Mouse (Mus musculus) embryonic facial prominence, embryonic 13.5 days (tissue): ENCODE data around the gene En1. TPM values are rescaled to one million over a fixed set of nuclear protein-coding genes. Genes with fewer than 3 reads are reported as not detected.

Experiments
- ATAC-seq: fragments of 200-750 bp; cut with Nextera tagmentation; 2 replicates; pipeline ENCODE4 v1.8.0; 2017; ENCODE audit warnings: low read depth; ENCODE audit not compliant: insufficient number of reproducible peaks, insufficient read depth, low FRiP score, low TSS enrichment
- H3K27ac ChIP-seq: fragments of 300-500 bp; sonication (generic); 2 replicates; pipeline ENCODE4 v1.5.1; 2015; ENCODE audit warnings: moderate library complexity, mild to moderate bottlenecking, inconsistent platforms
- H3K27me3 ChIP-seq: fragments of 300-500 bp; sonication (generic); 2 replicates; pipeline ENCODE4 v1.6.1; 2015; ENCODE audit warnings: mild to moderate bottlenecking, inconsistent platforms
- H3K36me3 ChIP-seq: fragments of 300-500 bp; sonication (generic); 2 replicates; pipeline ENCODE4 v1.6.1; 2015; ENCODE audit warnings: mild to moderate bottlenecking, inconsistent platforms
- H3K4me1 ChIP-seq: fragments of 300-500 bp; sonication (generic); 2 replicates; pipeline ENCODE4 v1.6.1; 2015; ENCODE audit warnings: inconsistent platforms
- H3K4me2 ChIP-seq: fragments of 300-500 bp; sonication (generic); 2 replicates; pipeline ENCODE4 v1.6.1; 2015; ENCODE audit warnings: moderate library complexity, mild to moderate bottlenecking, inconsistent platforms
- H3K4me3 ChIP-seq: fragments of 300-500 bp; sonication (generic); 2 replicates; pipeline ENCODE4 v1.5.1; 2015; ENCODE audit warnings: mild to moderate bottlenecking, inconsistent platforms
- H3K9ac ChIP-seq: fragments of 300-500 bp; sonication (generic); 2 replicates; pipeline ENCODE4 v1.6.1; 2015; ENCODE audit warnings: mild to moderate bottlenecking, inconsistent platforms
- H3K9me3 ChIP-seq: fragments of 300-500 bp; sonication (generic); 2 replicates; pipeline ENCODE4 v1.6.1; 2016; ENCODE audit warnings: inconsistent platforms
- WGBS: fragments of 180-500 bp; shearing (Covaris S2); methylation state at CpG from one replicate; pipeline ENCODE4 v1.1.7; 2015; ENCODE audit warnings: mixed read lengths; 5-methylcytosine and 5-hydroxymethylcytosine counted together
- polyA plus RNA-seq: library from polyadenylated mRNA; unstranded; fragments of >200 nt; fragmentation: Nextera tagmentation; extraction: Ambion mirVana; gene quantifications from 2 replicates; pipeline ENCODE4 v1.2.1, GENCODE M21; 2015

Gene En1
- polyA plus RNA-seq, 1 experiment from 2014 or later = 2.7 TPM

- Histone ChIP-seq H3K36me3 (no peaks in the 10 kb centered on the region), H3K4me1 (peaks cover 15% of the 10 kb centered on the region; the same call in 1 of the 2 replicates), H3K4me3 (no peak overlapping the region), H3K9me3 (no peaks in the 10 kb centered on the region), H3K9ac (no peak overlapping the region), H3K27me3 (peaks cover 100% of the 10 kb centered on the region), H3K4me2 (no peak overlapping the region), H3K27ac (no peak overlapping the region)
- ATAC-seq = no peak
- 4% methylated on average over 32 of the region's 32 CpGs for WGBS
Observed at GRCm38 (mm10) chr1:120613461-120614306, 11.5 kb downstream of the En1 start.

- 4% methylated on average over 30 of the region's 30 CpGs for WGBS
- Histone ChIP-seq H3K4me3 (no peak overlapping the region), H3K4me2 (no peak overlapping the region; the same call in 1 of the 2 replicates), H3K9ac (no peak overlapping the region), H3K9me3 (no peaks in the 10 kb centered on the region), H3K36me3 (no peaks in the 10 kb centered on the region), H3K27ac (no peak overlapping the region), H3K4me1 (peaks cover 15% of the 10 kb centered on the region; the same call in 1 of the 2 replicates), H3K27me3 (peaks cover 99% of the 10 kb centered on the region)
- ATAC-seq = no peak
Observed at GRCm38 (mm10) chr1:120614307-120615100, 12.3 kb downstream of the En1 start.

GRCm38 (mm10) chr1:120615521-120615920 is 13.3 kb downstream of the En1 start:
- peaks cover 15% of the 10 kb centered on the region; the same call in 1 of the 2 replicates for H3K4me1 ChIP-seq
- 0% methylated on average over 4 of the region's 4 CpGs for WGBS
- peaks cover 99% of the 10 kb centered on the region for H3K27me3 ChIP-seq
- no peak overlapping the region for H3K4me3 ChIP-seq
- H3K27ac ChIP-seq = no peak overlapping the region
- no peak for ATAC-seq
- no peaks in the 10 kb centered on the region for H3K36me3 ChIP-seq
- H3K9ac ChIP-seq = no peak overlapping the region
- H3K9me3 ChIP-seq = no peaks in the 10 kb centered on the region
- H3K4me2 ChIP-seq = no peak overlapping the region

GRCm38 (mm10) chr1:120615927-120616326 is 13.7 kb downstream of the En1 start:
- no peak for ATAC-seq
- Histone ChIP-seq H3K9me3 (no peaks in the 10 kb centered on the region), H3K4me3 (no peak overlapping the region), H3K9ac (no peak overlapping the region), H3K4me1 (peaks cover 15% of the 10 kb centered on the region; the same call in 1 of the 2 replicates), H3K27ac (no peak overlapping the region), H3K27me3 (peaks cover 97% of the 10 kb centered on the region), H3K4me2 (no peak overlapping the region), H3K36me3 (no peaks in the 10 kb centered on the region)
- 3% methylated on average over 9 of the region's 9 CpGs for WGBS

- no peaks in the 10 kb centered on the region for H3K9me3 ChIP-seq
- H3K9ac ChIP-seq = no peak overlapping the region
- no peak overlapping the region for H3K4me2 ChIP-seq
- no peak overlapping the region for H3K4me3 ChIP-seq
- H3K27me3 ChIP-seq = peaks cover 86% of the 10 kb centered on the region
- no peak for ATAC-seq
- H3K36me3 ChIP-seq = no peaks in the 10 kb centered on the region
- 48% methylated on average over 5 of the region's 5 CpGs for WGBS
- no peak overlapping the region for H3K27ac ChIP-seq
- no peaks in the 10 kb centered on the region for H3K4me1 ChIP-seq
Observed at GRCm38 (mm10) chr1:120621383-120621782, 19.2 kb downstream of the En1 start.

GRCm38 (mm10) chr1:120626930-120627621 is 24.9 kb downstream of the En1 start:
- Histone ChIP-seq H3K36me3 (no peaks in the 10 kb centered on the region), H3K27ac (no peak overlapping the region), H3K9ac (no peak overlapping the region), H3K27me3 (peaks cover 52% of the 10 kb centered on the region), H3K4me2 (no peak overlapping the region), H3K4me3 (no peak overlapping the region), H3K9me3 (no peaks in the 10 kb centered on the region), H3K4me1 (0 out of 2 replicates have a peak, but pooled peaks cover 3% of the 10 kb centered on the region)
- WGBS = 46% methylated on average over 11 of the region's 11 CpGs
- ATAC-seq = no peak

GRCm38 (mm10) chr1:120627622-120628001 is 25.4 kb downstream of the En1 start:
- H3K4me3 ChIP-seq = no peak overlapping the region

GRCm38 (mm10) chr1:120628821-120629220 is 26.6 kb downstream of the En1 start:
- H3K36me3 ChIP-seq = no peaks in the 10 kb centered on the region
- ATAC-seq = no peak
- H3K27ac ChIP-seq = no peak overlapping the region
- H3K4me1 ChIP-seq = 0 out of 2 replicates have a peak, but pooled peaks cover 3% of the 10 kb centered on the region
- H3K9me3 ChIP-seq = no peaks in the 10 kb centered on the region
- H3K9ac ChIP-seq = no peak overlapping the region
- H3K4me2 ChIP-seq = no peak overlapping the region
- WGBS = 55% methylated on average over 9 of the region's 9 CpGs
- no peak overlapping the region for H3K4me3 ChIP-seq
- H3K27me3 ChIP-seq = peaks cover 41% of the 10 kb centered on the region

More at GRCm38 (mm10) chr1:120627622-120628001, 25.4 kb downstream of the En1 start:
- no peak overlapping the region for H3K27ac ChIP-seq
- H3K9me3 ChIP-seq = no peaks in the 10 kb centered on the region
- 0 out of 2 replicates have a peak, but pooled peaks cover 3% of the 10 kb centered on the region for H3K4me1 ChIP-seq
- peaks cover 47% of the 10 kb centered on the region for H3K27me3 ChIP-seq
- H3K36me3 ChIP-seq = no peaks in the 10 kb centered on the region
- no peak overlapping the region for H3K4me2 ChIP-seq
- no peak overlapping the region for H3K9ac ChIP-seq
- WGBS = 72% methylated on average over 4 of the region's 4 CpGs
- ATAC-seq = no peak

- no peak overlapping the region; the same call in 1 of the 2 replicates for H3K27ac ChIP-seq
- no peak for ATAC-seq
- no peak overlapping the region for H3K9ac ChIP-seq
- H3K27me3 ChIP-seq = peaks cover 21% of the 10 kb centered on the region
- H3K4me1 ChIP-seq = peaks cover 22% of the 10 kb centered on the region
- WGBS = 11% methylated on average over 10 of the region's 10 CpGs
- no peaks in the 10 kb centered on the region for H3K36me3 ChIP-seq
- H3K9me3 ChIP-seq = no peaks in the 10 kb centered on the region
- peak overlapping the region; percentile 4; the same call in 1 of the 2 replicates for H3K4me3 ChIP-seq
- H3K4me2 ChIP-seq = peak overlapping the region; percentile 48
Observed at GRCm38 (mm10) chr1:120643380-120643779, 41.2 kb downstream of the En1 start.

GRCm38 (mm10) chr1:120643848-120644711 is 41.9 kb downstream of the En1 start:
- H3K4me2 ChIP-seq = peak overlapping the region; percentile 48
- H3K4me1 ChIP-seq = peaks cover 22% of the 10 kb centered on the region
- WGBS = 11% methylated on average over 13 of the region's 13 CpGs
- peaks cover 21% of the 10 kb centered on the region for H3K27me3 ChIP-seq
- H3K27ac ChIP-seq = no peak overlapping the region
- no peaks in the 10 kb centered on the region for H3K9me3 ChIP-seq
- peak; percentile 56; the same call in 1 of the 2 replicates for ATAC-seq
- H3K4me3 ChIP-seq = peak overlapping the region; percentile 4; the same call in 1 of the 2 replicates
- no peak overlapping the region for H3K9ac ChIP-seq
- H3K36me3 ChIP-seq = no peaks in the 10 kb centered on the region
